Mouse (Mus musculus) megakaryocyte, embryonic 14.5 days (primary cell): Measurements from ENCODE around the gene Rarres1.

Experiments
- FLI1 ChIP-seq: IDR thresholded peaks from 2 replicates; pipeline ENCODE4 v1.6.1; 2012; ENCODE audit warnings: low read length, inconsistent platforms, mixed read lengths
- GATA1 ChIP-seq: IDR thresholded peaks from 3 replicates; pipeline ENCODE4 v1.6.1; 2012; ENCODE audit warnings: mixed read lengths, low read length, inconsistent platforms, borderline replicate concordance

- TF ChIP-seq GATA1: no peak
- no peak for TF ChIP-seq FLI1
Measured at GRCm38 (mm10) chr3:67467281-67467680, 48.0 kb downstream of the Rarres1 start.
